Mouse (Mus musculus) neural tube, embryonic 14.5 days (tissue): ENCODE results near the gene Teddm3. TPM values are rescaled to one million over a fixed set of nuclear protein-coding genes. Genes with fewer than 3 reads are reported as not detected.
"Not testable (repeated sequence)": the region's sequence is repeated elsewhere in the genome, so short reads cannot be mapped to it uniquely, and the experiment has no call there.

Experiments
- ATAC-seq: fragments of 200-750 bp; cut with Nextera tagmentation; 2 replicates; pipeline ENCODE4 v1.8.0; 2017; ENCODE audit warnings: low read depth, mild to moderate bottlenecking, moderate TSS enrichment, moderate library complexity
- H3K27ac ChIP-seq: fragments of 300-500 bp; sonication (generic); 2 replicates; pipeline ENCODE4 v1.5.1; 2014; ENCODE audit warnings: low read depth, mild to moderate bottlenecking, control low read depth, low read length, moderate library complexity, mixed read lengths
- H3K27me3 ChIP-seq: fragments of 300-500 bp; sonication (generic); 2 replicates; pipeline ENCODE4 v1.6.1; 2014; ENCODE audit warnings: low read length; ENCODE audit not compliant: control insufficient read depth, insufficient read depth
- H3K36me3 ChIP-seq: fragments of 300-500 bp; sonication (generic); 2 replicates; pipeline ENCODE4 v1.6.1; 2014; ENCODE audit warnings: low read length, mixed read lengths; ENCODE audit not compliant: control insufficient read depth, insufficient read depth
- H3K4me1 ChIP-seq: fragments of 300-500 bp; sonication (generic); 2 replicates; pipeline ENCODE4 v1.6.1; 2014; ENCODE audit warnings: low read length; ENCODE audit not compliant: control insufficient read depth, insufficient read depth
- H3K4me2 ChIP-seq: fragments of 300-500 bp; sonication (generic); 2 replicates; pipeline ENCODE4 v1.6.1; 2014; ENCODE audit warnings: mild to moderate bottlenecking, low read depth, low read length, control low read depth
- H3K4me3 ChIP-seq: fragments of 300-500 bp; sonication (generic); 2 replicates; pipeline ENCODE4 v1.5.1; 2014; ENCODE audit warnings: low read depth, low read length, control low read depth, mixed read lengths
- H3K9ac ChIP-seq: fragments of 300-500 bp; sonication (generic); replicated peaks from 2 replicates; pipeline ENCODE4 v1.6.1; 2014; ENCODE audit warnings: low read depth, mild to moderate bottlenecking, control low read depth, low read length, mixed read lengths
- H3K9me3 ChIP-seq: fragments of 300-500 bp; sonication (generic); 2 replicates; pipeline ENCODE4 v1.6.1; 2016; ENCODE audit warnings: low read length; ENCODE audit not compliant: control insufficient read depth
- WGBS: fragments of 180-500 bp; shearing (Covaris S2); extraction: QIAGEN DNeasy Blood & Tissue Kit; methylation state at CpG from one replicate; pipeline ENCODE4 v1.1.7; 2014; 5-methylcytosine and 5-hydroxymethylcytosine counted together
- polyA plus RNA-seq: library from polyadenylated mRNA; unstranded; fragments of >200 nt; fragmentation: Nextera tagmentation; extraction: Ambion mirVana; gene quantifications from 2 replicates; pipeline ENCODE4 v1.2.1, GENCODE M21; 2014

Teddm3 gene
- 0.39 TPM in 1 of 2 replicates, not detected in the other for polyA plus RNA-seq

DNA sequence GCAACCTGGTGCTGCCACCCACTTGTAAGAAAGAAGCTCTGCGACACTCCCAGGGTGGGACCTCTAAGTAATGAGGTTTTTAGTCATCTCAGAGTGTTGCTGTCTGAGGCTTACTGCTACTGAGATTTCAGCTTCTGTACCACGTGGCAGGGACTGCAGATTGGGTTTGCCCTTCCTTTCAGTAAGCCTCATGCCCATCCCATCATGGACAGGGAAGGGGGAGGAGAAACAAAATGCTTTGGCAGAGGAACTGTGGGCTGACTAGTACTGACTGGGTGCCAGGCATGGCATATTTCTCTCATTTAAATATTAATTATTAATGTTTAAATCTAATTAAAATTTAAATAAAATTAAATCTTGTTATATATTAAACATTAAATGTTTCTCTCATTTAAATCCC lies at the start of gene Teddm3:
TSS of gene Teddm3 (minus strand) at position 101 of the 400 bp plus-strand sequence.
- not testable (repeated sequence) for H3K36me3 ChIP-seq, H3K27ac ChIP-seq, H3K4me3 ChIP-seq, H3K4me2 ChIP-seq, H3K9ac ChIP-seq, ATAC-seq, H3K4me1 ChIP-seq, H3K9me3 ChIP-seq, H3K27me3 ChIP-seq
- WGBS: no CpG with 5 or more reads among the region's 2 CpGs

DNA sequence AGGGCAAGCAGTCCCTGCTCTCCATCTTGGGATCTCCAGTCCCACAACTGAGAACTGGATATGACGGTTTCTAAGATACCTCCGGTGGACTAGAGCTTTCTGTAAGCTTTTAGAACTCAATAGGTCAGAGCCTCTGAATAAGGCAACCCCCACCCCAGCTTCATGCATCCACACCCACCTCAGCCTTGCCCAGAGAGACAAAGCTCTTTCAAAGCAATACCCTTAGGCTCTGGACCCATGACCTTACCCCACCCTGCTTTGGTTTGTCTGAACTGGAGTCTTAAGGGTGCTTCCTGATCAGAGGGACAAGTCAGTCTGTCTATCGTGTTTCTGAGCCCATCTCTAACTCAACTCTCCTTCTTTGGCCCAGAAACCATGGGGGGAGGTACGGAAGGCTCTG lies 48.9 kb upstream of the Teddm3 start:
- no peak overlapping the region for H3K4me2 ChIP-seq
- peaks cover 18% of the 10 kb centered on the region for H3K4me1 ChIP-seq
- H3K27ac ChIP-seq: no peak overlapping the region
- ATAC-seq: no peak
- H3K9me3 ChIP-seq: no peaks in the 10 kb centered on the region
- WGBS: 83% methylated on average over 4 of the region's 4 CpGs
- no peak overlapping the region for H3K4me3 ChIP-seq
- no peak overlapping the region for H3K9ac ChIP-seq
- no peaks in the 10 kb centered on the region for H3K27me3 ChIP-seq
- H3K36me3 ChIP-seq: no peaks in the 10 kb centered on the region

DNA sequence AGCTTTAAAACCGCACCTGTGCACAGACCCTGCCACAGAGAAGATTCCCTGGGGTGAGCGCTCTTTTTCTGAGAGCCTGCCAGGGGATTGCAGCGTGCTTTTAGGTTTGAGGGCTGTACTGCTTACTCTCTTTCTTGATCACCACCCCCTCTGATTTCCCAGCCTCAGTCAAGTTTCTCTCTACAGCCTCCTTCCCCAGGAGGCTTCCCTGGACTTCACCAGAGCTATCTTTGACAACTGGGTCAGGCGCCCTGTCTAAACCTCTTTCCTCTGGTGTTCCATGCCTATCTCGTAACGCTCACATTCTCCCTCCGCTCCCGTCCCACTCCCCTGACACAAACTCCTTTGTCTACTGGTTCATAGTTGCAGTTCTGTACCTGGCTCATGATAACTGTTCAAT lies 45.6 kb upstream of the Teddm3 start:
- no peak for ATAC-seq
- no peak overlapping the region for H3K4me2 ChIP-seq

DNA sequence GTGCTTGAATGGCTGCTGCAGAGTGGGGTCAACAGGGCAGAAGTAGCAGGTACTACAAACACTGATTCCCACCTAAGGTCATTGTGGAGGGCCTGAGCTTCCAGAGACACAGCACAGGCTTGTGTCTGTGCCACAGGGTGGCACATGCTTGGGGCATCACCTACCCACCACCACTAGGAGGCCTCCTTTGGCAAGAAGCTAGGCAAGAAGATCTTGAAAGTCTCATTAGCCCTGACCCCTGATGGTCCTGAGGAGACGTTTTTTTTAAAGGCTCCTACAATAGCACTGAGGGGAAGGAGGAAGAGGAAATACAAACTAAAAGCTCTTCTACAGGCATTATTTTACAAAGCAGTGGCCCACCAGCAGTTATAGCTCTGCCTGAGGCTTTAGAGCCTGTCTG lies 44.7 kb upstream of the Teddm3 start:
- H3K4me2 ChIP-seq: no peak overlapping the region
- H3K27me3 ChIP-seq: no peaks in the 10 kb centered on the region
- H3K36me3 ChIP-seq: no peaks in the 10 kb centered on the region
- no peak overlapping the region for H3K4me3 ChIP-seq
- H3K27ac ChIP-seq: no peak overlapping the region
- no peak overlapping the region for H3K9ac ChIP-seq
- ATAC-seq: no peak
- H3K9me3 ChIP-seq: no peaks in the 10 kb centered on the region
- 0% methylated on average over 1 of the region's 1 CpGs for whole genome bisulfite sequencing
- no peaks in the 10 kb centered on the region for H3K4me1 ChIP-seq

More for the DNA sequence above, 45.6 kb upstream of the Teddm3 start:
- H3K9ac ChIP-seq: no peak overlapping the region
- no peaks in the 10 kb centered on the region for H3K9me3 ChIP-seq
- H3K27ac ChIP-seq: no peak overlapping the region
- no peaks in the 10 kb centered on the region for H3K36me3 ChIP-seq
- no peaks in the 10 kb centered on the region for H3K27me3 ChIP-seq
- H3K4me1 ChIP-seq: no peaks in the 10 kb centered on the region
- no peak overlapping the region for H3K4me3 ChIP-seq
- WGBS: 68% methylated on average over 8 of the region's 8 CpGs

DNA sequence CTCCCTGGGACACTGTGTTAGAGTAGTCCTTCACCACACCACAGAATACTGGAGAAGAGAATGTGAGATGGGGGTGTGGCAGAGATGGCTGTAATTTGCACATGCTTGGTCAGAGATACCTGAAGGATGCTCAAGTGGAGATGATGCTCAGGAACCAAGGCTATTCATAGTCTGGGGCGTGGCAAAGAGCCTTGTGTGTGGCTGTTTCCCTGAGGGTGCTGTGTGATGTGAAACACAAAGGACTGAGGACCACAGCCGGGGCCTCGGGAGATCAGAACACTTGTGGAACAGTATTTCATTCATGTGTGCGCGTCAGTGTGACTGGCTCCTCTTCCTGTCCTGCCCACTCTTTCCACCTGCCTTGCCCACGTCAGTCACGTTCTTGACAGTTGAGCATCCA lies 44.2 kb upstream of the Teddm3 start:
- Histone ChIP-seq H3K27ac (no peak overlapping the region), H3K4me2 (no peak overlapping the region), H3K4me1 (no peaks in the 10 kb centered on the region), H3K9me3 (no peaks in the 10 kb centered on the region), H3K27me3 (no peaks in the 10 kb centered on the region), H3K36me3 (no peaks in the 10 kb centered on the region), H3K4me3 (no peak overlapping the region), H3K9ac (no peak overlapping the region)
- WGBS: 92% methylated on average over 7 of the region's 7 CpGs
- ATAC-seq: no peak

DNA sequence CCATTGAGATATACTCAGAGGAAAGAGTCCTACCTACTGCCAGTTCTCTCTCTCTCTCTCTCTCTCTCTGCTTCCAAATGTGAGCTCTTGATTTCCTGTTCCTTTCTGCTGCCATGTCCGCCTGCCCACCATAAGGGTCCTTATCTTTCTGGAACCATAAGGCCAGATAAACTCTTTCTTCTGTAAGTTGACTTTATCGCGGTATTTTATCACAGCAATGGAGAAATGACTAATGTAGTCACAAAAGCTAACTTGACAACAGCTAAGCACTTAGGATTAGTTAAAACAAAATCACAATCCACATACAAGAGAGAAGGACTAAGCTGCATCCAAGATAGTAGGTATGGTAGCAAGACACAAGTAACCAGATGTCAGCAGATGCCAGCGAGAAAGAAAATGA lies 43.7 kb upstream of the Teddm3 start:
- Histone ChIP-seq H3K27me3 (no peaks in the 10 kb centered on the region), H3K27ac (no peak overlapping the region), H3K4me3 (no peak overlapping the region), H3K4me2 (no peak overlapping the region), H3K4me1 (no peaks in the 10 kb centered on the region), H3K36me3 (no peaks in the 10 kb centered on the region), H3K9ac (no peak overlapping the region), H3K9me3 (no peaks in the 10 kb centered on the region)
- ATAC-seq: no peak
- WGBS: 90% methylated on average over 4 of the region's 4 CpGs

DNA sequence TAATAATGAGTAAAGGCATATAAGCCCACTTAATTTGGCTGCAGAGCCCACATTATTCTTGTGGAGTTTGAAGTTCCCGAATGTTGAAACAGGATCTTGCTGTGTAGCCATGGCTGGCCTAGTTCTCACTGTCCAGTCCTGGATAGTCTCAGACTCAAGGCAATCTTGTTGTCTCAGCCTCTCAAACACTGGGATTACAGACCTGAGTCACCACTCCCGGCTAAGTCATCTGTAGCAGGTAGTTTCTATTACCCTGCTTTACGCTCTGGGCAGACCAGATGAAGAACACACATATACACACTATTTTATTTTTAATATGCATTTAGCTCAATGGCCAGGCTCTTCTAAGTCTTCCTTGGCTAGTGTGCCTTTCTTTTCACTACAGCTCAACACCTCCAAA lies 42.8 kb upstream of the Teddm3 start:
- WGBS: 87% methylated on average over 3 of the region's 3 CpGs
- H3K27ac ChIP-seq: no peak overlapping the region
- no peaks in the 10 kb centered on the region for H3K27me3 ChIP-seq
- H3K9me3 ChIP-seq: no peaks in the 10 kb centered on the region
- no peak overlapping the region for H3K9ac ChIP-seq
- no peak overlapping the region for H3K4me2 ChIP-seq
- no peaks in the 10 kb centered on the region for H3K4me1 ChIP-seq
- no peak for ATAC-seq
- no peaks in the 10 kb centered on the region for H3K36me3 ChIP-seq
- H3K4me3 ChIP-seq: no peak overlapping the region

DNA sequence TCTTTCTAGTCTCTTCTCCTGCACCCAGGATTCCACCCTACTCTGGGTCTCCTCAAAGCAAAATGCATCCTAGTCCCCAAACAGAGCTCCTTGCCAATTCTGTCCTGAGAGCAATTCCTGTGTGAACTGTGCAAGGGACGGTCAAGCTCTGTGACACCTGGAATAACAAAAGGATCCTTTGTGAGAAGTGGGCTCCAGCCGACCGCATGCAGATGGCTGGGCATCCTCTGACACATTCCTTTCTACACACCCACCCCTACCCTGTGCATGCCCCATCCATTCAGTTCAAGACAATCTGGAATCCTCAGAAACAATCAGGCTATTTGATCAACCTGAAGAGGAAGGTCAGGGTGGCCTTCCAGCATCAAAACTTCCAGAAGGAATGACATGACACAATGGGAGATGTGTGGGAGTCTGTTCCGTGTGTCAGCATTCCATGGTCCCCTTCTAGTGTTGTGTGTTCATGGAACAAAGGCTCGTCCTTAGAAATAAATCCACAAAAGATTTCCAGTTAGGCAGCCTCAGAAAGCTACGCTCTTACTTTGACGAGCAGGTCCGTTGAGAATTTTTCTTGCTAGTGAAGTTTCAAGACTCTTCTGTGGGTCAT lies 41.6 kb upstream of the Teddm3 start:
- H3K27ac ChIP-seq: no peak overlapping the region
- H3K27me3 ChIP-seq: no peaks in the 10 kb centered on the region
- no peaks in the 10 kb centered on the region for H3K36me3 ChIP-seq
- no peak for ATAC-seq
- H3K4me1 ChIP-seq: no peaks in the 10 kb centered on the region
- no peak overlapping the region for H3K4me3 ChIP-seq
- H3K9me3 ChIP-seq: no peaks in the 10 kb centered on the region
- 62% methylated on average over 8 of the region's 8 CpGs for WGBS
- no peak overlapping the region for H3K4me2 ChIP-seq
- H3K9ac ChIP-seq: no peak overlapping the region

DNA sequence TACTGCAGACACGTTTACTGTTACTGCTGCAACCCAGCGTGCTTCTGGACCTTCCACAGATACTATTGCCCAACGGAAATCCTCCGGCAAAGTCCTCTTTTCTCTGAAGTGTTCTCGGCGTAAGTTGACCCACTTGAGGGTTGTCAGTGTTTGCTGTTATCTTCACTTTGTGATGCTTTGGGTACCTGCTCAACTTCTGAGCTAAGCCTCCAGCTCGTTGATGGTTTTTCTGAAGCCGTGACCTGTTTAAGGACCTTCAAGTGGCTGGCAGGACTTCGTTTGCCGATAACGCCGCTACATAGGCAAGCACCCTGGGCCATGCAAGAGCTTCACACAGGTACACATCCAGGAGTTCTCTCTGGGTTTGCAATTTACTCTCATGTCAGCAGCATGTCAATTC lies 40.4 kb upstream of the Teddm3 start:
- WGBS: 92% methylated on average over 12 of the region's 12 CpGs
- Histone ChIP-seq H3K4me2 (no peak overlapping the region), H3K27ac (no peak overlapping the region), H3K9ac (no peak overlapping the region), H3K4me1 (no peaks in the 10 kb centered on the region), H3K36me3 (no peaks in the 10 kb centered on the region), H3K9me3 (no peaks in the 10 kb centered on the region), H3K4me3 (no peak overlapping the region), H3K27me3 (no peaks in the 10 kb centered on the region)
- ATAC-seq: no peak
